Mouse (Mus musculus): Measurements from ENCODE around the gene Golim4. TPM values are rescaled to one million over a fixed set of nuclear protein-coding genes. Genes with fewer than 3 reads are reported as not detected.
A peak's percentile ranks its signal among the peaks of the same experiment; 100 is the strongest.

Gene Golim4
- polyA plus RNA-seq, 1 experiment from 2014 or later: 51.5 TPM

GRCm38 (mm10) chr3:75955661-75956491 lies 873 bp downstream of the Golim4 start:
- WGBS: under 1% methylated on average over 47 of the region's 47 CpGs
- H3K9me3 ChIP-seq (replicated peaks; ENCODE audit: low read length): no peaks in the 10 kb centered on the region

GRCm38 (mm10) chr3:75954185-75954584 lies 2.6 kb downstream of the Golim4 start:
- H3K9me3 ChIP-seq (replicated peaks; ENCODE audit: low read length): no peaks in the 10 kb centered on the region
- no peak overlapping the region for H3K27ac ChIP-seq
- 42% methylated on average over 3 of the region's 3 CpGs for WGBS
- peak overlapping the region; percentile 45; the same call in 1 of the 2 replicates for H3K9ac ChIP-seq (ENCODE audit: low read depth, low read length)
- no peak for ATAC-seq (replicated peaks; ENCODE audit: low FRiP score, low read depth)
- no peak for DNase-seq (ENCODE audit: low spot score)
- H3K27me3 ChIP-seq (ENCODE audit: insufficient read depth, low read length): no peaks in the 10 kb centered on the region
- no peaks in the 10 kb centered on the region for H3K36me3 ChIP-seq (ENCODE audit: insufficient read depth, low read length)
- H3K4me1 ChIP-seq (replicated peaks; ENCODE audit: insufficient read depth, low read length): peaks cover 15% of the 10 kb centered on the region
- no peak for TF ChIP-seq CTCF (IDR thresholded peaks at IDR 0.05; ENCODE audit: low read depth)
- H3K4me3 ChIP-seq (replicated peaks; ENCODE audit: low read depth, low read length): peak overlapping the region; percentile 70
- peak overlapping the region; percentile 88 for H3K4me2 ChIP-seq (ENCODE audit: low read length)

More at GRCm38 (mm10) chr3:75955661-75956491, 873 bp downstream of the Golim4 start:
- TF ChIP-seq CTCF (IDR thresholded peaks at IDR 0.05; ENCODE audit: low read depth): no peak
- H3K4me2 ChIP-seq (ENCODE audit: low read length): peak overlapping the region; percentile 88
- H3K4me1 ChIP-seq (replicated peaks; ENCODE audit: insufficient read depth, low read length): peaks cover 15% of the 10 kb centered on the region
- H3K27ac ChIP-seq: peak overlapping the region; percentile 92
- DNase-seq (ENCODE audit: low spot score) (peak; percentile 69), ATAC-seq (replicated peaks; ENCODE audit: low FRiP score, low read depth) (peak; percentile 39)
- H3K9ac ChIP-seq (ENCODE audit: low read depth, low read length): peak overlapping the region; percentile 76
- peak overlapping the region; percentile 70 for H3K4me3 ChIP-seq (replicated peaks; ENCODE audit: low read depth, low read length)
- no peaks in the 10 kb centered on the region for H3K27me3 ChIP-seq (ENCODE audit: insufficient read depth, low read length)
- H3K36me3 ChIP-seq (ENCODE audit: insufficient read depth, low read length): no peaks in the 10 kb centered on the region

GRCm38 (mm10) chr3:75952328-75953060 lies 4.3 kb downstream of the Golim4 start:
- DNase-seq (ENCODE audit: low spot score) (peak; percentile 5), ATAC-seq (replicated peaks; ENCODE audit: low FRiP score, low read depth) (no peak)
- H3K9ac ChIP-seq (ENCODE audit: low read depth, low read length): no peak overlapping the region
- TF ChIP-seq CTCF (IDR thresholded peaks at IDR 0.05; ENCODE audit: low read depth): no peak
- H3K9me3 ChIP-seq (replicated peaks; ENCODE audit: low read length): no peaks in the 10 kb centered on the region
- H3K4me2 ChIP-seq (ENCODE audit: low read length): 0 out of 2 replicates have a peak overlapping the region, but pooled peaks have one; percentile 2
- H3K4me3 ChIP-seq (replicated peaks; ENCODE audit: low read depth, low read length): no peak overlapping the region
- H3K4me1 ChIP-seq (replicated peaks; ENCODE audit: insufficient read depth, low read length): peaks cover 15% of the 10 kb centered on the region
- WGBS: 51% methylated on average over 5 of the region's 5 CpGs
- H3K27ac ChIP-seq: no peak overlapping the region
- no peaks in the 10 kb centered on the region for H3K27me3 ChIP-seq (ENCODE audit: insufficient read depth, low read length)
- no peaks in the 10 kb centered on the region for H3K36me3 ChIP-seq (ENCODE audit: insufficient read depth, low read length)

GRCm38 (mm10) chr3:75950897-75951296 lies 5.9 kb downstream of the Golim4 start:
- 72% methylated on average over 6 of the region's 6 CpGs for WGBS
- Histone ChIP-seq H3K4me2 (ENCODE audit: low read length) (no peak overlapping the region), H3K9me3 (replicated peaks; ENCODE audit: low read length) (no peaks in the 10 kb centered on the region), H3K4me1 (replicated peaks; ENCODE audit: insufficient read depth, low read length) (peaks cover 11% of the 10 kb centered on the region), H3K9ac (ENCODE audit: low read depth, low read length) (no peak overlapping the region), H3K27me3 (ENCODE audit: insufficient read depth, low read length) (no peaks in the 10 kb centered on the region), H3K27ac (no peak overlapping the region), H3K4me3 (replicated peaks; ENCODE audit: low read depth, low read length) (no peak overlapping the region), H3K36me3 (ENCODE audit: insufficient read depth, low read length) (no peaks in the 10 kb centered on the region)
- no peak for TF ChIP-seq CTCF (IDR thresholded peaks at IDR 0.05; ENCODE audit: low read depth)
- no peak for DNase-seq (ENCODE audit: low spot score)
- ATAC-seq (replicated peaks; ENCODE audit: low FRiP score, low read depth): no peak

- DNase-seq (ENCODE audit: low spot score) (no peak), ATAC-seq (replicated peaks; ENCODE audit: low FRiP score, low read depth) (no peak)
- Histone ChIP-seq H3K4me2 (ENCODE audit: low read length) (no peak overlapping the region), H3K4me1 (replicated peaks; ENCODE audit: insufficient read depth, low read length) (no peaks in the 10 kb centered on the region), H3K4me3 (replicated peaks; ENCODE audit: low read depth, low read length) (no peak overlapping the region), H3K9me3 (replicated peaks; ENCODE audit: low read length) (no peaks in the 10 kb centered on the region), H3K27me3 (ENCODE audit: insufficient read depth, low read length) (no peaks in the 10 kb centered on the region), H3K27ac (no peak overlapping the region), H3K36me3 (ENCODE audit: insufficient read depth, low read length) (no peaks in the 10 kb centered on the region), H3K9ac (ENCODE audit: low read depth, low read length) (no peak overlapping the region)
- no peak for TF ChIP-seq CTCF (IDR thresholded peaks at IDR 0.05; ENCODE audit: low read depth)
- WGBS: 80% methylated on average over 5 of the region's 5 CpGs
Observed at GRCm38 (mm10) chr3:75949358-75949757, 7.4 kb downstream of the Golim4 start.

- H3K4me1 ChIP-seq (replicated peaks; ENCODE audit: insufficient read depth, low read length): no peaks in the 10 kb centered on the region
- no peak overlapping the region for H3K4me3 ChIP-seq (replicated peaks; ENCODE audit: low read depth, low read length)
- TF ChIP-seq CTCF (IDR thresholded peaks at IDR 0.05; ENCODE audit: low read depth): no peak
- no peak for DNase-seq (ENCODE audit: low spot score)
- H3K4me2 ChIP-seq (ENCODE audit: low read length): no peak overlapping the region
- no peak overlapping the region for H3K9ac ChIP-seq (ENCODE audit: low read depth, low read length)
- no peak for ATAC-seq (replicated peaks; ENCODE audit: low FRiP score, low read depth)
- no peaks in the 10 kb centered on the region for H3K9me3 ChIP-seq (replicated peaks; ENCODE audit: low read length)
- H3K27ac ChIP-seq: no peak overlapping the region
- no peaks in the 10 kb centered on the region for H3K36me3 ChIP-seq (ENCODE audit: insufficient read depth, low read length)
- H3K27me3 ChIP-seq (ENCODE audit: insufficient read depth, low read length): no peaks in the 10 kb centered on the region
- WGBS: 84% methylated on average over 2 of the region's 2 CpGs
Observed at GRCm38 (mm10) chr3:75948541-75949095, 8.1 kb downstream of the Golim4 start.
